Mouse (Mus musculus): ENCODE measurements at regions not wholly inside any gene's neighbourhood (a gene's known extent, or its start where the extent isn't known, plus 50 kb on each side); places are given as distances from the start of the nearest gene placed in this dataset.

DNA sequence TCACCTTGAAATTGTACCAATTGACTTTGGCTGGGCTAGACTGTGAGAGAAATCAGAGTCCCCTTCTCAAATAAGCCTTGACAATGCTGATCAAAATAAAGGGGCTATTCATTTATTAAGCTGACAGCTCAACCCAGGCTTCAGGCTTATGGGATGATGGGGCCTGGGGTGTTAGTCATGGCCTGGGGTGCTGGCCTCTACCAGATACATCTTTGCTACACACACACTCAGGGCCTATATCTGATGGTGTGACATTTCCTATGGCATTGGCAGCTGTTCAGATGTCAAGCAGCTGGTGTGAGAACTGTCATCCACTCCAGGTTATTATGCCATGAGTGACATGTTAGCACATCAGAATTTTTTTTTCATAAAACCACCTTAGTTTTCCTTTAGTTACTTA, 1396.2 kb downstream of the Mat2b start:
- DNase-seq (ENCODE audit: low spot score): no peak

DNA sequence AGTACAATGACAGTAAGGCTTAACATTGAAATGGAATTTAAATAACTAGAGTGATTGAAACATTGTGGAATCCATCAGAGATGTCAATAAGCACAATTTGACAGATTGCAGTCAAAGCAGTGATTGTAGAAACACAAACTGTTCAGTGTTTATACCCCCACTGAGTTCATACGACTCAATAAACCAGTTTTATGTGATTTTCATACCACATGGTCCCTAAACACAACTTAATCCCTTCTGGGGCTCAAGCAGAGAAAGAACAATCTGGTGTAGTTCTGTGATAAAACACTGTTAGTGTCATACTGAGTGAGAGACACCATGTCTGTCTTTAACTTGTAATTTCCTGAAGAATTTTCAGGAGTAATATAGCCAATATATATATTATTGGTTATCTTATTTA, 1439.6 kb downstream of the Mat2b start:
- DNase-seq (ENCODE audit: low spot score): no peak

DNA sequence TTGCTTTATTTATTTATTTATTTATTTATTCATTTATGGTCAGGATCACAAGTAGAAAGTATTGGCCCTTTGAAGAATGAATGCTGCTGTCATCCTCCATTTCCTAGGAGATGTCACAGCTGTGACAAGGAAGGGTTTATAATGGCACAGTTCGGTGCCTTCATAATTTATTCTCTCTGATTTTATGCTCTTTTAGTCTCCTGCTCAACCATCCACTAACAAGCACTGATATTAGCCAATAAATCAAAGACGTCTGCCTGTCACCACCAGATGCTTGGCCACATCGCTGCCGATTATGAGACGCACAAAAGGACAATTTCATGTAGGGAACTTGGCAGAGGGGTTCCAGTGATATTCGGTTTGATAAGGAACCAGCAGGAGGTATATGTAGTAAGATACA, 1466.7 kb downstream of the Mat2b start:
- peak; percentile 59 for DNase-seq (ENCODE audit: low spot score)

DNA sequence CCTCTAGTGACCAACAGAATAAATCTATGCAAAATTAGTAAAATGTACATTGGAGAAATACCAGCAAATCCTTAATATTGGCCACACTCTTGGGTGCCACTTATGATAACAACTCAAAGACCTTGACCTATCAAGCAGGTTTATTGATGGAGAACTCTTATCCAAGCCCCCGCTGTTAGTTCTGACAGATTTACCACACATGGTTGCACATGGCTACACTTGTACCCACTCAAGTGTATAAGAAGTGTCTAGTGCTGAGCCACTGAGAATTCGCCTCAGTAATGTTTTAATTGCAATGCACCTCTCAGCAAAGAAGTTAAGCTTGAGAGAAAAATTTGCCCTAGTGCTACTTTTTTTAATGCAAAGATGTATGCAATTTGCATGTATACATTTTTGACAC, 1470.3 kb downstream of the Mat2b start:
- peak; percentile 76 for DNase-seq (ENCODE audit: low spot score)

DNA sequence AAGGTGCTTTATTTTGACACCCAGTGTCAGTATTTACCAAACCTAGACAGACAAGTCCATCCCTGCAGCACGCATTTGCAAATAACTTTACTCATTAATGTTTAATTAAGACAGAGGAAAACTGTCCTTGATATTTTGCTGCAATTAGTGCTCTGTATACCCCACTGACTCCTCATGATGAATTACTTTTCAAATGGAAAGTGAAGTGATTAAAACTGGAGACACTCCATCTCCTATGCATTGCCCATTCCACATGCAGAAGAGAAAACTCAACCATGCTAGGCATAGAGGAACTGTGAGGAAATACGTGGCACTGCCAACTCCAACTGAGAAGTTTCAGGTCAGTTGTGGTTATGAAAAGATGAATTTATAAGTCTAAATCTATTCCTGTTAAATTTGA, 1471.6 kb downstream of the Mat2b start:
- peak; percentile 54 for DNase-seq (ENCODE audit: low spot score)
